Mouse (Mus musculus): ENCODE measurements around the gene Tmem232. TPM values are rescaled to one million over a fixed set of nuclear protein-coding genes. Genes with fewer than 3 reads are reported as not detected.
"Not testable (repeated sequence)": the region's sequence is repeated elsewhere in the genome, so short reads cannot be mapped to it uniquely, and the experiment has no call there.

The Tmem232 gene
- polyA plus RNA-seq, 1 experiment from 2014 or later = not detected

DNA sequence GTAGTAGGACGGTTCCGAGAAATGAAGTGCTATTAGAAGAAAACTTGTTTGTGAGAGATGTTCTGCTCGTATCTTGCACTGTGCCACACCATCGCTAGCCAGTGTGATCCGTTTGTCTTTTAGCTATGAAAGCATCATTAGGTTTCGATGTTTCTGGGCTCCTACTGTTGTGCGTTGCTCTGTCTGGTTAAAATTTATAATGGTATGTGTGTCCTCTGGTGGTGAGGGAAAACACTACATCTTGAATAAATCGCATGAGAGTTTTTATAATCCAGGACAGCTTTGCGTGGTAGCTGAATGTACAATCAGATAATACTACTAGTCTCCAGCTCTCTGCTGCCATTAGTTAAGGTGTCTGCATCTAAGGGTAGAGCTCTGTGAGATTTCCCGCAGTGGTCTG, 63.8 kb downstream of the Tmem232 start:
- 93% methylated on average over 10 of the region's 10 CpGs for WGBS

DNA sequence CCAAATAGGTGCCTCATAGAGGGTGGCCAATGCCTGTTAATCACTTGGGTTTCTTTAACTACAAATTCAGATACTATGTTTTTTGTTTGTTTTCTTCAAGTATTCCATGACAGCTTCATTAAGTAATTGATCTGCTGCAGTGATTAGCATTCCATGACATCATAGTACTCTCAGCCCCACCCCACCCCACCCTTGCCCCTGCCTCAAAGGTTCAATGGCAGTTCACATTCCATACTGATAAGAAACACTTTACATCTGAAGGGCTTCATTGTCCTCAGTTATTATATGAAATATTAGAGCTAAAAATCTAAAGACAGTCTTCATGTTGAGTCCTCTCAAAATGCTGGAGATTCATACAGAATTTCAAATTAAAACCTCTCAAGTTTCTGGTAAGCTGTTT, 89.8 kb downstream of the Tmem232 start:
- Histone ChIP-seq H3K4me3 (no peak overlapping the region), H3K27ac (replicated peaks) (no peak overlapping the region), H3K9me3 (no peaks in the 10 kb centered on the region), H3K36me3 (replicated peaks) (no peaks in the 10 kb centered on the region), H3K4me1 (no peaks in the 10 kb centered on the region), H3K27me3 (replicated peaks; ENCODE audit: low read depth, poor library complexity, severe bottlenecking) (no peaks in the 10 kb centered on the region)
- no peak for DNase-seq (ENCODE audit: low spot score)

More for the DNA sequence above, 63.8 kb downstream of the Tmem232 start:
- no peak for DNase-seq (ENCODE audit: low spot score)
- Histone ChIP-seq H3K4me1 (no peaks in the 10 kb centered on the region), H3K27ac (replicated peaks) (no peak overlapping the region), H3K4me3 (no peak overlapping the region), H3K36me3 (replicated peaks) (no peaks in the 10 kb centered on the region), H3K9me3 (no peaks in the 10 kb centered on the region), H3K27me3 (replicated peaks; ENCODE audit: low read depth, poor library complexity, severe bottlenecking) (no peaks in the 10 kb centered on the region)

DNA sequence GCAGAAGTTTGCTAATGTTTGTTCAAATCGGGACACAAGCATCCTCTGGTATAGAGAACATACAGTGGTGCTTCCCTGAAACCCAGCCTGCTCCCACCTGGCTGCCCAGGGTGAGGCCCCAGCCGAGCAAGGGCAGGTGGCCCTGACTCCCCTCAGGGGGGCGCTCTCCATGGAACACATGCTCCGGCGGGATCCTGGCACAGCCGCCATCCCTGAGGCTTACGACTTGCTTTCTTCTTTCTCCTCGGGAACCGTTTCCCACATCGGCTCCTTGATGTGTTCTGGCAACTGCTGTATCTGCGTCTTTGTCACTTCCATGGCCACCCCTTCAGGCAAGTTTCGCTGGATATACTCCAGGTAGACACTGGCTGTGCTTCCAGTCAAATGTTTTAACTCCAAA, 102.7 kb downstream of the Tmem232 start:
- not testable (repeated sequence) for H3K4me3 ChIP-seq; H3K9me3 ChIP-seq; H3K4me1 ChIP-seq; H3K36me3 ChIP-seq (replicated peaks); DNase-seq (ENCODE audit: low spot score); H3K27me3 ChIP-seq (replicated peaks; ENCODE audit: low read depth, poor library complexity, severe bottlenecking); H3K27ac ChIP-seq (replicated peaks)
- WGBS = 92% methylated on average over 12 of the region's 12 CpGs

DNA sequence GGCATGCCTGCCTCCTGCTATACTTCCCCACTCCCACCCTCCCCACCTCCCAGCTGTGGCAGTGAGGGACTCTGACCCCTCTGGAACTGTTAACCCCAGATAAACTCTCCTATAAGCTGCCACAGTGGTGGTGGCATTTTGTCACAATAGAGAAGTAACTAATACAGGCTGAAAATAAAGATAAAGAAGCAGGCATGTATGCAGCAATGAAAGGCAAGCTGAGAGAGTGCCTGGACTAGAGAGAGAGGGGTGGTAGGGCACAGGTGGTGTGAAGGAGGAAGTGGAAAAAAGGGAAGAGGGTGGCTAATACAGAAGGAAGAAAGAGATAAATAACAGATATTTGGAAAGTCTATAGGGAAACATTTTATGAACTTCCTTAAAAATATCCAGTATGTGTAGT, 121.5 kb downstream of the Tmem232 start:
- no peak overlapping the region for H3K4me3 ChIP-seq
- no peaks in the 10 kb centered on the region for H3K36me3 ChIP-seq (replicated peaks)
- no peak for DNase-seq (ENCODE audit: low spot score)
- no peak overlapping the region for H3K27ac ChIP-seq (replicated peaks)
- H3K9me3 ChIP-seq = no peaks in the 10 kb centered on the region
- peaks cover 10% of the 10 kb centered on the region for H3K4me1 ChIP-seq
- H3K27me3 ChIP-seq (replicated peaks; ENCODE audit: low read depth, poor library complexity, severe bottlenecking) = no peaks in the 10 kb centered on the region

DNA sequence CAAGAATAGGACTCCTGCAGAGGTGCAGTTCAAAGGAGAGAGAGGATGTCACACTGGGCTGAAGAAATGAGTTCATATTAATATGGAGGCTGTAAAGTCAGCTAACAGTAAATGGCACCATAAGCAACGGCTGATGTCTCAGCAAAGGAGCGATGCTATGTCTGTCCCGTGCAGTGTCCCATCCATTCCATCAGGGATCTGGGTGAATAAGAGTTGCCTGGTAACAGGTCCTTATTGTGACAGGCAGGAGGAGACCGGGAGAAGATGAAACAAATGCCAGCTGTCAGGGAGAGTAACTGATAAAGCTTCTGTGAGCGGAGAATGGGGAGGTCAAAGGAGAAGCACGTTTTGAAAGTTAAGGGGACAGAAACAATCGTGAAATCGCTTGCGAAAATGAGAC, 135.3 kb downstream of the Tmem232 start:
- H3K36me3 ChIP-seq (replicated peaks) = no peaks in the 10 kb centered on the region
- no peaks in the 10 kb centered on the region for H3K4me1 ChIP-seq
- no peak for DNase-seq (ENCODE audit: low spot score)
- WGBS = 62% methylated on average over 9 of the region's 9 CpGs
- H3K9me3 ChIP-seq = no peaks in the 10 kb centered on the region
- no peak overlapping the region for H3K4me3 ChIP-seq
- H3K27me3 ChIP-seq (replicated peaks; ENCODE audit: low read depth, poor library complexity, severe bottlenecking) = no peaks in the 10 kb centered on the region
- no peak overlapping the region for H3K27ac ChIP-seq (replicated peaks)

DNA sequence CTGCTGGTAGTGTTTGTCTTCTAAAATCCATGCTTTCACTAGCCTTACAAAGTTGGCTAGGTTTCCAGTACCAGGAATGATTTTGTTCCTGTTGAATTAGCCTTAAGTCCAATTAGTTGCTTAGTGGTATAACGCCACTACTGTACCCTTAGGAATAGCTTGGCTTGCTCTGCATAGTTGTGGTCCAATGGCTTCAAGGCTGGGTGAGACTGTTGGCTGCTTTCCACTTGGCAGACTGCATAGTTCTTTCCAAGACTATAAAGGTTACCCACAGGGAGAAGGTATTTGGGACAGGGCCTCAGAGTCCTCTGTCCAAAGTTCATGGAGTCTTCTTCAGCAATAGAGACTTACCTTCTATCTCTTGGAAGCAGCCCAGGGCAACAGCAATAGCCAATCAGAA, 139.7 kb downstream of the Tmem232 start:
- no peaks in the 10 kb centered on the region for H3K9me3 ChIP-seq
- no peaks in the 10 kb centered on the region for H3K4me1 ChIP-seq
- WGBS = 87% methylated on average over 1 of the region's 1 CpGs
- no peak overlapping the region for H3K27ac ChIP-seq (replicated peaks)
- no peak overlapping the region for H3K4me3 ChIP-seq
- no peak for DNase-seq (ENCODE audit: low spot score)
- no peaks in the 10 kb centered on the region for H3K27me3 ChIP-seq (replicated peaks; ENCODE audit: low read depth, poor library complexity, severe bottlenecking)
- H3K36me3 ChIP-seq (replicated peaks) = no peaks in the 10 kb centered on the region

DNA sequence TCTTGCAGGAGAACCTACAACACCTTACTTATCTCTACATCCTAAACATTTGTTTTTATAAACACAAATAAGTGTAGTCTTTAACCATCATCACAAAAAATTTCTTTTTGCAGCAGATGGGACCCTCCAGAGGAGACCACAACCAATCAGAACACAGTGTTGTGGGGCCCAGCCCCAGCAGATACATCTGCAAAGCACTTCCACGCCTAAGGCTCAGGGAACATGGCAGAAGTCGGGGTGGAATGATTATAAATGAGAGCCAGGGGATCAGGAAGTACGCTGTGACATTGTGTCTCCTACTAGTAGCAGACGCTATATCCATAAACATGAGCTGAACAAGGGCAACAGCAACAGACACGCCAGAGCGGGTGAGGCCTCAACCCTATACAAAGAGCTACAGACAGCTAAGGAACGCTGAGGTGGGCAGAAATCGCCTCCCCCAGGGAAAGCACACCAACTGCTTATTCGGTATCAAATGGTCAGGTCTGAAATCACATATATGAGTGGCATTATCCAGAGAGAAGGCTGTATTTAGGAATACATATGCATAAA, 156.1 kb downstream of the Tmem232 start:
- Histone ChIP-seq H3K27me3 (replicated peaks; ENCODE audit: low read depth, poor library complexity, severe bottlenecking) (no peaks in the 10 kb centered on the region), H3K4me3 (no peak overlapping the region), H3K4me1 (no peaks in the 10 kb centered on the region), H3K27ac (replicated peaks) (no peak overlapping the region), H3K36me3 (replicated peaks) (no peaks in the 10 kb centered on the region), H3K9me3 (no peaks in the 10 kb centered on the region)
- 87% methylated on average over 9 of the region's 9 CpGs for WGBS
- DNase-seq (ENCODE audit: low spot score) = no peak

DNA sequence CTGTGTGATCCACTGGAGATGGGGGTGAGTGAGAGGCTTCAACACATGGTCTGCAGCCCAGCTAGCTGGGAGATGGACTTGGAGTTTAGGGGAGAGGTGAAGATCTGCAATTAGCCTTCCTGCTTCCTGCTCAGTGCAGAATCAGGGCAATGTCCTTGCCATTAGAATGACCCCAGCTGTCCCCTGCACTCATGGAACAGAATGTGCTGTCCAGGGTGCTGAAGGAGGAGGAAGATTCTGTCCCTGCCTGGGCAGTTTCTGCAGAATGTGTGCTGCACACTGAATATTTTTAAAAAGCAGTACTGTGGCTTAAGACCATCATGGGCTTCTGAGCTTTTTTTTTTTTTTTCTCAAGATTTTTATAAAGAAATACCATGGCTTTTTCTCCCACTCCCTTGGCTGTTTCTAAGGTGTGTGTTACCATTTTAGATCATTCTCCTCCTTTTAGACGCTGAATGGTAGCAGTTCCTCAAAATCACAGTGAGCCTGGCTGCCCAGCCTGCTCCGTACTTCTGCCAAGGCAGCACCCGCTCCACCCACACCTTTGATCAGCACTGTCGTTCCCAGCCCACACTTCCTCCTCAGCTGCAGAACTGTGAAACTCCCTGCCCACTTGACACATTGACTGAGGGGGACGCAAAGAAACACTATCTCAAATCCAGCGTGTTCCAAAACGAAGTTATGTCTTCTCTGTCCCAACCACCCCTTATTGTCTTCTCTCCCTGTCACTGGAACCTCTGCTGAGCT, 170.4 kb downstream of the Tmem232 start:
- Histone ChIP-seq H3K27me3 (replicated peaks; ENCODE audit: low read depth, poor library complexity, severe bottlenecking) (no peaks in the 10 kb centered on the region), H3K36me3 (replicated peaks) (no peaks in the 10 kb centered on the region), H3K27ac (replicated peaks) (no peak overlapping the region), H3K4me3 (no peak overlapping the region), H3K9me3 (no peaks in the 10 kb centered on the region), H3K4me1 (no peaks in the 10 kb centered on the region)
- 49% methylated on average over 7 of the region's 7 CpGs for WGBS
- DNase-seq (ENCODE audit: low spot score) = peak; percentile 74

DNA sequence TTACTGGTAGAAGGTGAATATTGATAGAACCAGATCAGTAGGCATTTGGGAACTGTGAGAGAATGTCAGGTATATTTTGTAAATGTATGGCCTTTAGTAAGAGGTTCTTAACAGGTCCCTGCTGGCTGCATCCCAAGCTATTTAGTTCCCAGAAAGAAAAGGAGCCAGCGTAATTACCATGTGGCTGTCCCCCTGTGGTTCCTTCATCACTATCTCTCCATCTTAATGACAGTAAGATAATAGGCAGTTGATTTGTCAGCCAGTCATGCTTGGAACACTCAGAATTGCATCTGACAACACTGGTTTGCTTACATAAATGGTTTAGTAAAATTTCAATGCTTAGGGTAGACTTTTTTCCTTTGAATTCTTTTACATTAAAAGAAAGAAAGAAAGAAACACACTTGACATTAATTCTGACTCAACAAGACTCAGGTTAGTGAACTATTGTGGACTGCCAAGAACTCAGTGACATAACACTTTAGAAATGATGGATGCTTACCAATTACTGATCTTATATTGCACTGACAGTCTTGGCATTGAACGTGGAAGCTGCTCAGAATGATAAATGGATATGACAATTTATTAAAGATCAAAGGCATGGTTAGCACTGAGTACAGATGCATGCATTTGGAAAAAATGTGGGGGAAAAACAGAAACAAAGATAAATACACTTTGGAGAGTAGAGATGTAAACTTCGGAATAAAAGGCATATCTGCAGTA, 174.9 kb downstream of the Tmem232 start:
- Histone ChIP-seq H3K4me1 (no peaks in the 10 kb centered on the region), H3K9me3 (no peaks in the 10 kb centered on the region), H3K36me3 (replicated peaks) (no peaks in the 10 kb centered on the region), H3K4me3 (no peak overlapping the region), H3K27ac (replicated peaks) (no peak overlapping the region), H3K27me3 (replicated peaks; ENCODE audit: low read depth, poor library complexity, severe bottlenecking) (no peaks in the 10 kb centered on the region)
- DNase-seq (ENCODE audit: low spot score) = no peak
- 73% methylated on average over 3 of the region's 3 CpGs for whole genome bisulfite sequencing

DNA sequence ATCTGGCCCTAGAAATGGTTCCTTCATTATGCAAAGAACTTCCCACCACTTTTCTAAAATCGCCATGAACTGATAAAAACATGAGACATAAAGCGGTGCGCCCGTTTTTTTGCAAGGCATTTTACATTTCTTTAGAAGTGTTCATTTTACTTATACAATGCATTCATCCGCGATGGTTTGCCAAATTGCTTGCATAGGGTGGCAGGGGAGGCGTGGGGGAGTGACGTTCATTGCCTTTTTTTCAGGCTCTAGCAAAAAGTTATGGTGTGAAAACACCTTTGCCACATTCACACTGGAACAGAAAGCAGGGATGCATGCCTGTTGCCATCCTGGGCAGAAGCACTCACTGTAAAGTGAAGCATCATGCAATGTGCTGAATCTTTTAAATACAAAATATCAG, 188.7 kb downstream of the Tmem232 start:
- no peaks in the 10 kb centered on the region for H3K36me3 ChIP-seq (replicated peaks)
- no peak overlapping the region for H3K27ac ChIP-seq (replicated peaks)
- 92% methylated on average over 8 of the region's 8 CpGs for WGBS
- peaks cover under 1% of the 10 kb centered on the region; the same call in 1 of the 2 replicates for H3K9me3 ChIP-seq
- no peak overlapping the region for H3K4me3 ChIP-seq
- no peak for DNase-seq (ENCODE audit: low spot score)
- no peaks in the 10 kb centered on the region for H3K27me3 ChIP-seq (replicated peaks; ENCODE audit: low read depth, poor library complexity, severe bottlenecking)
- H3K4me1 ChIP-seq = no peaks in the 10 kb centered on the region

DNA sequence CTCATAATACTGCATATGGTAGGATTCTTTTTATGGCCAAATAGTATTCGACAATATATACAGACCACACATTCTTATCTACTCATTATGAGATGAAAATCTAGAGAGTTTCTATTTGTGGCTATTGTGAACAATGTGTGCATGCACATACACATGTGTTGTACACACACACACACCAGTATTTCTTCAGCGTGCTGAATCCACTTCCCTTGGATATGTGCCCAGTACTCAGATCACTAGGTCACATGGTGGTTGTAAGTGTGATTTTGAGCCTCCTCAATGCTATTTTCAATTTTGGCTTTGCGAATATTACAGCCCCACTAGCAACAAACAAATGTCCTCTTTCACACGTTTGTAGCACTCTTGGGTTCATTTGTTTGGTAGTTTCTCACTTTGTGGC, 200.6 kb downstream of the Tmem232 start:
- Histone ChIP-seq H3K36me3 (replicated peaks) (no peaks in the 10 kb centered on the region), H3K27me3 (replicated peaks; ENCODE audit: low read depth, poor library complexity, severe bottlenecking) (no peaks in the 10 kb centered on the region), H3K4me3 (no peak overlapping the region), H3K27ac (replicated peaks) (no peak overlapping the region), H3K4me1 (no peaks in the 10 kb centered on the region), H3K9me3 (no peaks in the 10 kb centered on the region)
- DNase-seq (ENCODE audit: low spot score) = no peak
- WGBS = 82% methylated on average over 4 of the region's 4 CpGs

DNA sequence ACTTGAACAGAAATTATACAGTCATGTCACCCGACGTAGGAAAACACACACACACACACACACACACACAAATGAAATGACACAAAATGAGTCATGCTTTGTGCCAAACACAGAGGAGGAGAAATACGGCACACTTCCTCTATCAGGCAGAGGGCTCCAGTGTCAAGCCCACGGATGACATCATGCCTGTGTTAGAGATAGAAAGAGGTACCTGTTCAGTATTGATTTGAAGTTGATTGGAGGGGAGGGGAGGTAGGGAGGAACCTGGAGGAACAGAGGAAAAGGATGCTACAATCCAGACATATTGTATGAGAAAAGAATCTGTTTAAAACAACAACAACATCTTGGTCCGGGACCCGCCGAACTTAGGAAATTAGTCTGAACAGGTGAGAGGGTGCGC, 209.8 kb downstream of the Tmem232 start:
- 87% methylated on average over 8 of the region's 8 CpGs for WGBS
- no peaks in the 10 kb centered on the region for H3K4me1 ChIP-seq
- H3K9me3 ChIP-seq = no peaks in the 10 kb centered on the region
- H3K27ac ChIP-seq (replicated peaks) = no peak overlapping the region
- no peaks in the 10 kb centered on the region for H3K36me3 ChIP-seq (replicated peaks)
- no peaks in the 10 kb centered on the region for H3K27me3 ChIP-seq (replicated peaks; ENCODE audit: low read depth, poor library complexity, severe bottlenecking)
- H3K4me3 ChIP-seq = no peak overlapping the region
- no peak for DNase-seq (ENCODE audit: low spot score)

DNA sequence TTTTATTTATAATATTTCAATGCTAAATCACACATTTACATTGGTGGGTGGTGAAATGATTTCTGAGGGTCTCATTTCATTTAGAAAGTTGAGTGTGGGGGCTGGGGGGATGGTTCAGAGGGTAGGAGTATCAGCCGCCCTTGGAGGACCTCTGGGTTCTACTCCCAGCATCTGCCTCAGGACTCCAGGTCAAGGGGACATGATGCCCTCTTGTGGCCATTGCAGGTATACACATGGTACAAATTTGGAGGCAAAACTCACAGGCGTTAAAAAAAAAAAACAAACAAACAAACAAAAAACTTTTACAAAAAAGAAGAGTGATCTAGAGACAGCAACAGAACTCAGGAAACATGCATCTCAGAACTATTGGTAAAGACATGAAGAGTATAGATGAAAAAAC, 215.3 kb downstream of the Tmem232 start:
- 24% methylated on average over 2 of the region's 2 CpGs for WGBS
- H3K27me3 ChIP-seq (replicated peaks; ENCODE audit: low read depth, poor library complexity, severe bottlenecking) = no peaks in the 10 kb centered on the region
- H3K4me1 ChIP-seq = no peaks in the 10 kb centered on the region
- H3K4me3 ChIP-seq = no peak overlapping the region
- H3K36me3 ChIP-seq (replicated peaks) = no peaks in the 10 kb centered on the region
- no peaks in the 10 kb centered on the region for H3K9me3 ChIP-seq
- no peak overlapping the region for H3K27ac ChIP-seq (replicated peaks)
- peak; percentile 41 for DNase-seq (ENCODE audit: low spot score)

Measured in embryonic facial prominence, embryonic 10.5 days (tissue).